Mouse (Mus musculus): ENCODE measurements around the gene Hspa12b.

Gene Hspa12b

GRCm38 (mm10) chr2:131152166-131152730 lies 25.2 kb downstream of the Hspa12b start:
- DNase-seq, result no peak

- no peak for DNase-seq
Observed at GRCm38 (mm10) chr2:131154036-131154435, 27.0 kb downstream of the Hspa12b start.

- no peak for DNase-seq
Observed at GRCm38 (mm10) chr2:131156987-131157386, 29.9 kb downstream of the Hspa12b start.

GRCm38 (mm10) chr2:131159491-131159910 lies 32.4 kb downstream of the Hspa12b start:
- DNase-seq, result peak; percentile 40 to 44

GRCm38 (mm10) chr2:131159938-131160581 lies 33.0 kb downstream of the Hspa12b start, which contains the start of gene 1700037H04Rik:
TSS of gene 1700037H04Rik (minus strand) at chr2:131160081.
- DNase-seq, result peak; percentile 97 to 98

- DNase-seq, result peak; percentile 36 to 44
Observed at GRCm38 (mm10) chr2:131160671-131161111, 33.6 kb downstream of the Hspa12b start.

GRCm38 (mm10) chr2:131163924-131164323 lies 36.8 kb downstream of the Hspa12b start:
- DNase-seq, result no peak

GRCm38 (mm10) chr2:131166172-131166571 lies 39.1 kb downstream of the Hspa12b start:
- DNase-seq, result no peak

- DNase-seq, result no peak
Observed at GRCm38 (mm10) chr2:131167984-131168383, 40.9 kb downstream of the Hspa12b start.

GRCm38 (mm10) chr2:131168914-131169313 lies 41.8 kb downstream of the Hspa12b start:
- no peak for DNase-seq

- no peak for DNase-seq
Observed at GRCm38 (mm10) chr2:131170936-131171335, 43.9 kb downstream of the Hspa12b start.

GRCm38 (mm10) chr2:131171401-131172104 lies 44.5 kb downstream of the Hspa12b start:
- DNase-seq, result peak; percentile 81 to 85

- DNase-seq, result no peak
Observed at GRCm38 (mm10) chr2:131172322-131172721, 45.2 kb downstream of the Hspa12b start.

- peak; percentile 61 to 71 for DNase-seq
Observed at GRCm38 (mm10) chr2:131174700-131175099, 47.6 kb downstream of the Hspa12b start.

- DNase-seq, result no peak
Observed at GRCm38 (mm10) chr2:131175286-131175944, 48.3 kb downstream of the Hspa12b start.

- DNase-seq, result no peak
Observed at GRCm38 (mm10) chr2:131175945-131176309, 48.8 kb downstream of the Hspa12b start.

GRCm38 (mm10) chr2:131176491-131176890 lies 49.4 kb downstream of the Hspa12b start:
- DNase-seq, result peak; percentile 77 to 84

- no peak for DNase-seq
Observed at GRCm38 (mm10) chr2:131177932-131178331, 50.9 kb downstream of the Hspa12b start.

GRCm38 (mm10) chr2:131178828-131179245 lies 51.8 kb downstream of the Hspa12b start:
- peak in 1 of 2 experiments; percentile 36 for DNase-seq

- DNase-seq, result peak; percentile 60 to 71
Observed at GRCm38 (mm10) chr2:131179246-131179886, 52.3 kb downstream of the Hspa12b start.

GRCm38 (mm10) chr2:131179990-131180587 lies 53.0 kb downstream of the Hspa12b start, which contains the start of gene Cenpb:
TSS of gene Cenpb (minus strand) at chr2:131180067.
- DNase-seq, result peak; percentile 78 to 86

- DNase-seq, result no peak
Observed at GRCm38 (mm10) chr2:131186343-131186742, 59.3 kb downstream of the Hspa12b start.
